Mouse (Mus musculus) liver, embryonic 14.5 days (tissue): ENCODE results near the gene Gm37240. TPM values are rescaled to one million over a fixed set of nuclear protein-coding genes. Genes with fewer than 3 reads are reported as not detected.

Experiments
- ATAC-seq: fragments of 200-750 bp; cut with Nextera tagmentation; 2 replicates; pipeline ENCODE4 v1.8.0; 2017; ENCODE audit warnings: moderate number of reproducible peaks, mild to moderate bottlenecking, moderate library complexity; ENCODE audit not compliant: insufficient read depth
- DNase-seq, 3 experiments: peaks; one replicate each; pipeline ENCODE4 v3.0.0-alpha.2; 2012 to 2013; ENCODE audit warnings: low read depth in 3 of 3, low spot score in 3 of 3
- H3K27ac ChIP-seq: fragments of 300-500 bp; sonication (generic); 2 replicates; pipeline ENCODE4 v1.5.1; 2014; ENCODE audit warnings: moderate library complexity, mild to moderate bottlenecking, control low read depth, inconsistent platforms
- H3K27me3 ChIP-seq: fragments of 300-500 bp; sonication (generic); 2 replicates; pipeline ENCODE4 v1.6.1; 2014; ENCODE audit warnings: mild to moderate bottlenecking, low read length, moderate library complexity; ENCODE audit not compliant: control insufficient read depth, insufficient read depth
- H3K36me3 ChIP-seq: fragments of 300-500 bp; sonication (generic); replicated peaks from 2 replicates; pipeline ENCODE4 v1.6.1; 2014; ENCODE audit warnings: low read depth; ENCODE audit not compliant: control insufficient read depth, insufficient read depth
- H3K4me1 ChIP-seq, 2 experiments: fragments of 200-500 bp in 1 of 2; fragments of 300-500 bp in 1 of 2; sonication (generic) in 1 of 2; replicated peaks; 2 replicates each; pipeline ENCODE4 v1.6.1; 2012 to 2014; ENCODE audit warnings: antibody characterized with exemption in 1 of 2, inconsistent platforms in 1 of 2, low read length in 1 of 2; ENCODE audit not compliant: control insufficient read depth in 2 of 2, insufficient read depth in 2 of 2
- H3K4me2 ChIP-seq: fragments of 300-500 bp; sonication (generic); 2 replicates; pipeline ENCODE4 v1.6.1; 2014; ENCODE audit warnings: low read depth, mild to moderate bottlenecking, control low read depth, moderate library complexity
- H3K4me3 ChIP-seq, 2 experiments: fragments of 200-500 bp in 1 of 2; fragments of 300-500 bp in 1 of 2; sonication (generic) in 1 of 2; 2 replicates each; pipeline ENCODE4 v1.5.1; 2012 to 2014; ENCODE audit warnings: low read depth in 2 of 2, low read length in 2 of 2, mild to moderate bottlenecking in 2 of 2, control low read depth in 1 of 2, inconsistent platforms in 1 of 2, moderate library complexity in 1 of 2; ENCODE audit not compliant: insufficient read depth in 1 of 2
- H3K9ac ChIP-seq: fragments of 300-500 bp; sonication (generic); replicated peaks from 2 replicates; pipeline ENCODE4 v1.6.1; 2014; ENCODE audit warnings: mild to moderate bottlenecking, control low read depth, moderate library complexity
- H3K9me3 ChIP-seq: fragments of 300-500 bp; sonication (generic); 2 replicates; pipeline ENCODE4 v1.6.1; 2016; ENCODE audit warnings: low read length, mixed read lengths; ENCODE audit not compliant: control insufficient read depth
- CTCF ChIP-seq: IDR thresholded peaks from 2 replicates; pipeline ENCODE4 v1.5.1; 2016; ENCODE audit warnings: antibody characterized with exemption, low read depth, control low read depth
- EP300 ChIP-seq: IDR thresholded peaks from 2 replicates; pipeline ENCODE4 v1.6.1; 2016; ENCODE audit warnings: antibody characterized with exemption, low read depth
- WGBS: fragments of 180-500 bp; shearing (Covaris S2); extraction: QIAGEN DNeasy Blood & Tissue Kit; methylation state at CpG from one replicate; pipeline ENCODE4 v1.1.7; 2014; ENCODE audit not compliant: insufficient replicate concordance; 5-methylcytosine and 5-hydroxymethylcytosine counted together
- polyA plus RNA-seq, 2 experiments: library from polyadenylated mRNA; depleted of rRNA in 1 of 2; stranded (reverse) in 1 of 2; unstranded in 1 of 2; fragments of >200 nt; fragmentation: Nextera tagmentation in 1 of 2; extraction: Ambion mirVana in 1 of 2; gene quantifications; 2 replicates each; pipeline versions ENCODE4 v1.2.1 to v1.2.3; 2012 to 2014

Gene Gm37240
- polyA plus RNA-seq, 2 experiments: 0.03 to 0.30 TPM

DNA sequence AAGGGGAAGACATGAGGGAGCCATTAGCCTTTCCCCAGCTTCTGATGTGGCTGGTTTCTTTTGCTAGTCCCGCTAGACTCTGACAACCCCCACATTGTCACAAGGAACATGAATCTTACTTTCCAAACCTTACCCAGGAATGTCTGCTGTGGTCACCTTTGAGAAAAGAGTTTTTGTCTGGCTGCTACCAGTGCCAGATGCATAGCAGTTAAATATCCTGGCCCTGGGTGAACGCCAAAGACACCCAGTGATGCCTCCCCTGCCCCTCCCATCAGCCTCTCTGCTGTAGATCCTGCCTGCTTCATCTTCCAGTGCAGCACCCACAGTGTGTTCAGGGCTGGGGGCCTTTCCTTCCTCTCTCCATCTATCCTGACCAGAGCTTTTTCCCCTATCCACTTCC, 1197.7 kb downstream of the Gm37240 start:
- H3K27ac ChIP-seq: no peak overlapping the region
- no peaks in the 10 kb centered on the region for H3K9me3 ChIP-seq
- H3K4me3 ChIP-seq: no peak overlapping the region
- ATAC-seq (no peak), DNase-seq (no peak)
- no peak overlapping the region for H3K9ac ChIP-seq
- no peak for TF ChIP-seq EP300
- TF ChIP-seq CTCF: no peak
- 67% methylated on average over 2 of the region's 2 CpGs for WGBS
- H3K27me3 ChIP-seq: no peaks in the 10 kb centered on the region
- no peaks in the 10 kb centered on the region for H3K36me3 ChIP-seq
- no peak overlapping the region for H3K4me2 ChIP-seq
- 0 out of 4 replicates have a peak, but pooled peaks cover 0 to 2% of the 10 kb centered on the region in 2 experiments for H3K4me1 ChIP-seq

DNA sequence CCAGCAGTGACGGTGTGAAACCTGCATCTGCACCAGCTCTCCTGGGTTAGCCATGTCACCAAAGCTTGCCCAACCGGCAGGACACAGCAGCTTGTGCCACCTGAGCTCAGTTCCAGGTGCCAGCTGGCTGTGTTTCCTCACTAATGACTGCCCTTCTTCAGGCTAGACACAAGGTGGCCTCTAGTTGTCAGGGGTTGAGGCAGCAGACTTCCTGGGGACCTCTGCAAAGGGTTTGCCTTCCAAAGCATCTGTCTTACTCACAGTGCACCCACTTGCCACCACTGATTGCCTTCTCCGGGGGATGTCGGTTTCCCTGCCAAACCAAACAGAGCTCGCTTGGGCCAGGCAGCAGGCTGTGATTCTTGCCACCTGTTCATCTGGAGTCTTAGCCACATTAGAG, 1199.1 kb downstream of the Gm37240 start:
- WGBS: 63% methylated on average over 5 of the region's 5 CpGs
- Histone ChIP-seq H3K4me1 (0 out of 4 replicates have a peak, but pooled peaks cover 0 to 2% of the 10 kb centered on the region in 2 experiments), H3K4me3 (no peak overlapping the region), H3K9me3 (no peaks in the 10 kb centered on the region), H3K36me3 (no peaks in the 10 kb centered on the region), H3K9ac (no peak overlapping the region), H3K4me2 (no peak overlapping the region), H3K27ac (no peak overlapping the region), H3K27me3 (no peaks in the 10 kb centered on the region)
- ATAC-seq (no peak), DNase-seq (no peak)
- no peak for TF ChIP-seq CTCF
- TF ChIP-seq EP300: no peak

GRCm38 (mm10) chr3:84687488-84687846, 1199.9 kb downstream of the Gm37240 start:
- Histone ChIP-seq H3K27me3 (no peaks in the 10 kb centered on the region), H3K9ac (no peak overlapping the region), H3K4me1 (0 out of 4 replicates have a peak, but pooled peaks cover 0 to 2% of the 10 kb centered on the region in 2 experiments), H3K9me3 (no peaks in the 10 kb centered on the region), H3K4me2 (no peak overlapping the region), H3K36me3 (no peaks in the 10 kb centered on the region), H3K27ac (no peak overlapping the region), H3K4me3 (no peak overlapping the region)
- no peak for TF ChIP-seq CTCF
- no peak for TF ChIP-seq EP300
- DNase-seq: no peak
- WGBS: 29% methylated on average over 2 of the region's 2 CpGs
- ATAC-seq: no peak

DNA sequence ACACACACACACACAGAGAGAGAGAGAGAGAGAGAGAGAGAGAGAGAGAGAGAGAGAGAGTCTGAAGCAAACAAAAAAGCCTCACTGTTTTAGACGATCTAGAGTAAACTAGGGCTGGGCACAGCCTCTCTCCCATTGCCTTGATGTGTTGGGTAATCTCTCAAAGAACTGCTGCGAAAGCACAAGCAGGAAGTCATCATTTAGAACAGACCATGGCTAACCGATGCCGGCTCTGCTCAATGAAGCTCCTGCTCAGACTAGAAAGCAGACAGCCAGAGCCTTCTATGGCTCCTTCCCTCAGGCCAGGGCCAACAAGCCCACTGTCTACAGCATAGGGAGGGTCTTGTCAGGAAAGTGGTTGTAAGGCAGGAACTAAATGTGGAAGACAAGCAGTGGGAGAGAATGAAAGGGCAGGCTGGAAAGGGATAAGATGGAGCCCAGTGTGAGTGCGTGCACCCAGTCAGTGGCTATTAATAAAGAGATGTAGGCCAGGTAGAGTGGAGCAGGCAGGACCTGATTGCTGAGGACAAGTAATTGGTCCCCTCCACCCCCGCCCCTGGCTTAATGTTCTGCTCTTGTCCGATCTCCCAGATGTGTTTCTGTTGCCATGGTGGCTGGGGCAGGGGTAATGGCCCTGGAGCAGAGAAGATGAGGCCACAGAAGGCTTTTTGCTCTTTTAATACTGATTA, 1200.4 kb downstream of the Gm37240 start:
- Histone ChIP-seq H3K4me3 (no peak overlapping the region), H3K4me1 (0 out of 4 replicates have a peak, but pooled peaks cover 0 to 2% of the 10 kb centered on the region in 2 experiments), H3K9me3 (no peaks in the 10 kb centered on the region), H3K27me3 (no peaks in the 10 kb centered on the region), H3K36me3 (no peaks in the 10 kb centered on the region), H3K4me2 (no peak overlapping the region), H3K27ac (no peak overlapping the region), H3K9ac (no peak overlapping the region)
- WGBS: 36% methylated on average over 7 of the region's 7 CpGs
- no peak for TF ChIP-seq EP300
- no peak for TF ChIP-seq CTCF
- DNase-seq (no peak), ATAC-seq (no peak)

DNA sequence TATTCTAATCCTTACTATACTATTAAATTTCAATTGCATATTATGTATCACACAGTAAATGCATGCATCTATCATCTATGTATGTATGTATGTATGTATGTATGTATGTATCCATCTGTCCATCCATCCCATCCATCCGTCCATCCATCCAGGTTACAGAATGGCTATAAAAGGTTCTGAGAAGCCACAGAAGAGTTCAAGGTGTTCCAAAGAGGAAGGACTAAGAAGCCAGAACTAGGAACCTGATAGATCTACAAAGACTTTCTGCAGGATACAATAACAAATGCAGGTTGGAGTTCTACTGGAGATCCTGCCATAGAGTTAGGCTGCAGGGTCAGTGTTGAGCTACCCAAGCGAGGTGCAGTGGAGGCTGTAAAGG, 1201.0 kb downstream of the Gm37240 start:
- WGBS: 64% methylated on average over 2 of the region's 2 CpGs
- no peak overlapping the region for H3K9ac ChIP-seq
- no peaks in the 10 kb centered on the region for H3K36me3 ChIP-seq
- H3K4me1 ChIP-seq: 0 out of 4 replicates have a peak, but pooled peaks cover 0 to 2% of the 10 kb centered on the region in 2 experiments
- no peaks in the 10 kb centered on the region for H3K27me3 ChIP-seq
- DNase-seq (no peak), ATAC-seq (no peak)
- TF ChIP-seq CTCF (no peak), EP300 (no peak)
- no peak overlapping the region for H3K4me3 ChIP-seq
- no peak overlapping the region for H3K27ac ChIP-seq
- no peaks in the 10 kb centered on the region for H3K9me3 ChIP-seq
- H3K4me2 ChIP-seq: no peak overlapping the region
